Mouse (Mus musculus): ENCODE measurements at regions not wholly inside any gene's neighbourhood (a gene's known extent, or its start where the extent isn't known, plus 50 kb on each side); places are given as distances from the start of the nearest gene placed in this dataset.

GRCm38 (mm10) chr5:51397528-51397927 is 170.0 kb downstream of the Ppargc1a start:
- no peak for ATAC-seq (ENCODE audit: low read depth)
- no peak overlapping the region for H3K4me3 ChIP-seq (ENCODE audit: low read depth, low read length)
- no peak overlapping the region for H3K4me2 ChIP-seq (ENCODE audit: low read depth, low read length)
- no peak overlapping the region for H3K9ac ChIP-seq (replicated peaks; ENCODE audit: low read depth, low read length)
- H3K9me3 ChIP-seq (ENCODE audit: control insufficient read depth, low read length), result no peaks in the 10 kb centered on the region
- no peak overlapping the region for H3K27ac ChIP-seq (ENCODE audit: low read depth, low read length)
- no peaks in the 10 kb centered on the region for H3K4me1 ChIP-seq (ENCODE audit: control insufficient read depth, insufficient read depth, low read length)
- no peaks in the 10 kb centered on the region for H3K27me3 ChIP-seq (ENCODE audit: control insufficient read depth, insufficient read depth, low read length)
- H3K36me3 ChIP-seq (ENCODE audit: control insufficient read depth, insufficient read depth, low read length), result no peaks in the 10 kb centered on the region
- WGBS, result 79% methylated on average over 5 of the region's 5 CpGs

GRCm38 (mm10) chr5:51391319-51391718 is 176.2 kb downstream of the Ppargc1a start:
- no peak overlapping the region for H3K9ac ChIP-seq (replicated peaks; ENCODE audit: low read depth, low read length)
- ATAC-seq (ENCODE audit: low read depth), result no peak
- no peaks in the 10 kb centered on the region for H3K27me3 ChIP-seq (ENCODE audit: control insufficient read depth, insufficient read depth, low read length)
- no peak overlapping the region for H3K4me2 ChIP-seq (ENCODE audit: low read depth, low read length)
- H3K9me3 ChIP-seq (ENCODE audit: control insufficient read depth, low read length), result no peaks in the 10 kb centered on the region
- no peak overlapping the region for H3K4me3 ChIP-seq (ENCODE audit: low read depth, low read length)
- 91% methylated on average over 8 of the region's 8 CpGs for WGBS
- no peak overlapping the region for H3K27ac ChIP-seq (ENCODE audit: low read depth, low read length)
- no peaks in the 10 kb centered on the region for H3K36me3 ChIP-seq (ENCODE audit: control insufficient read depth, insufficient read depth, low read length)
- no peaks in the 10 kb centered on the region for H3K4me1 ChIP-seq (ENCODE audit: control insufficient read depth, insufficient read depth, low read length)

- Histone ChIP-seq H3K9ac (replicated peaks; ENCODE audit: low read depth, low read length) (no peak overlapping the region), H3K27me3 (ENCODE audit: control insufficient read depth, insufficient read depth, low read length) (no peaks in the 10 kb centered on the region), H3K4me2 (ENCODE audit: low read depth, low read length) (no peak overlapping the region), H3K9me3 (ENCODE audit: control insufficient read depth, low read length) (no peaks in the 10 kb centered on the region), H3K4me3 (ENCODE audit: low read depth, low read length) (no peak overlapping the region), H3K36me3 (ENCODE audit: control insufficient read depth, insufficient read depth, low read length) (no peaks in the 10 kb centered on the region), H3K4me1 (ENCODE audit: control insufficient read depth, insufficient read depth, low read length) (no peaks in the 10 kb centered on the region), H3K27ac (ENCODE audit: low read depth, low read length) (no peak overlapping the region)
- ATAC-seq (ENCODE audit: low read depth), result no peak
- whole genome bisulfite sequencing, result 60% methylated on average over 2 of the region's 2 CpGs
Observed at GRCm38 (mm10) chr5:51387751-51388150, 179.8 kb downstream of the Ppargc1a start.

- ATAC-seq (ENCODE audit: low read depth), result no peak
- Histone ChIP-seq H3K4me2 (ENCODE audit: low read depth, low read length) (no peak overlapping the region), H3K4me1 (ENCODE audit: control insufficient read depth, insufficient read depth, low read length) (no peaks in the 10 kb centered on the region), H3K4me3 (ENCODE audit: low read depth, low read length) (no peak overlapping the region), H3K36me3 (ENCODE audit: control insufficient read depth, insufficient read depth, low read length) (no peaks in the 10 kb centered on the region), H3K9ac (replicated peaks; ENCODE audit: low read depth, low read length) (no peak overlapping the region), H3K27ac (ENCODE audit: low read depth, low read length) (no peak overlapping the region), H3K9me3 (ENCODE audit: control insufficient read depth, low read length) (no peaks in the 10 kb centered on the region), H3K27me3 (ENCODE audit: control insufficient read depth, insufficient read depth, low read length) (no peaks in the 10 kb centered on the region)
- WGBS, result 83% methylated on average over 3 of the region's 3 CpGs
Observed at GRCm38 (mm10) chr5:51386409-51386808, 181.1 kb downstream of the Ppargc1a start.

GRCm38 (mm10) chr5:51384278-51384677 is 183.2 kb downstream of the Ppargc1a start:
- H3K9me3 ChIP-seq (ENCODE audit: control insufficient read depth, low read length), result no peaks in the 10 kb centered on the region
- ATAC-seq (ENCODE audit: low read depth), result no peak
- no peak overlapping the region for H3K4me2 ChIP-seq (ENCODE audit: low read depth, low read length)
- H3K9ac ChIP-seq (replicated peaks; ENCODE audit: low read depth, low read length), result no peak overlapping the region
- H3K36me3 ChIP-seq (ENCODE audit: control insufficient read depth, insufficient read depth, low read length), result no peaks in the 10 kb centered on the region
- 90% methylated on average over 6 of the region's 6 CpGs for WGBS
- no peaks in the 10 kb centered on the region for H3K27me3 ChIP-seq (ENCODE audit: control insufficient read depth, insufficient read depth, low read length)
- H3K27ac ChIP-seq (ENCODE audit: low read depth, low read length), result no peak overlapping the region
- no peaks in the 10 kb centered on the region for H3K4me1 ChIP-seq (ENCODE audit: control insufficient read depth, insufficient read depth, low read length)
- H3K4me3 ChIP-seq (ENCODE audit: low read depth, low read length), result no peak overlapping the region

GRCm38 (mm10) chr5:51359101-51359500 is 208.4 kb downstream of the Ppargc1a start:
- Histone ChIP-seq H3K4me3 (ENCODE audit: low read depth, low read length) (no peak overlapping the region), H3K4me1 (ENCODE audit: control insufficient read depth, insufficient read depth, low read length) (no peaks in the 10 kb centered on the region), H3K9ac (replicated peaks; ENCODE audit: low read depth, low read length) (no peak overlapping the region), H3K36me3 (ENCODE audit: control insufficient read depth, insufficient read depth, low read length) (no peaks in the 10 kb centered on the region), H3K9me3 (ENCODE audit: control insufficient read depth, low read length) (no peaks in the 10 kb centered on the region), H3K4me2 (ENCODE audit: low read depth, low read length) (no peak overlapping the region), H3K27me3 (ENCODE audit: control insufficient read depth, insufficient read depth, low read length) (no peaks in the 10 kb centered on the region), H3K27ac (ENCODE audit: low read depth, low read length) (no peak overlapping the region)
- WGBS, result 96% methylated on average over 1 of the region's 1 CpGs
- ATAC-seq (ENCODE audit: low read depth), result no peak

- no peaks in the 10 kb centered on the region for H3K27me3 ChIP-seq (ENCODE audit: control insufficient read depth, insufficient read depth, low read length)
- 69% methylated on average over 2 of the region's 2 CpGs for WGBS
- H3K27ac ChIP-seq (ENCODE audit: low read depth, low read length), result no peak overlapping the region
- no peak overlapping the region for H3K4me2 ChIP-seq (ENCODE audit: low read depth, low read length)
- no peaks in the 10 kb centered on the region for H3K36me3 ChIP-seq (ENCODE audit: control insufficient read depth, insufficient read depth, low read length)
- no peak for ATAC-seq (ENCODE audit: low read depth)
- no peak overlapping the region for H3K9ac ChIP-seq (replicated peaks; ENCODE audit: low read depth, low read length)
- no peak overlapping the region for H3K4me3 ChIP-seq (ENCODE audit: low read depth, low read length)
- H3K4me1 ChIP-seq (ENCODE audit: control insufficient read depth, insufficient read depth, low read length), result no peaks in the 10 kb centered on the region
- H3K9me3 ChIP-seq (ENCODE audit: control insufficient read depth, low read length), result no peaks in the 10 kb centered on the region
Observed at GRCm38 (mm10) chr5:51348256-51348655, 219.3 kb downstream of the Ppargc1a start.

GRCm38 (mm10) chr5:51329142-51329541 is 238.4 kb downstream of the Ppargc1a start:
- H3K9ac ChIP-seq (replicated peaks; ENCODE audit: low read depth, low read length), result no peak overlapping the region
- H3K27me3 ChIP-seq (ENCODE audit: control insufficient read depth, insufficient read depth, low read length), result no peaks in the 10 kb centered on the region
- no peaks in the 10 kb centered on the region for H3K36me3 ChIP-seq (ENCODE audit: control insufficient read depth, insufficient read depth, low read length)
- no peaks in the 10 kb centered on the region for H3K4me1 ChIP-seq (ENCODE audit: control insufficient read depth, insufficient read depth, low read length)
- ATAC-seq (ENCODE audit: low read depth), result no peak
- H3K9me3 ChIP-seq (ENCODE audit: control insufficient read depth, low read length), result no peaks in the 10 kb centered on the region
- H3K4me3 ChIP-seq (ENCODE audit: low read depth, low read length), result no peak overlapping the region
- WGBS, result 96% methylated on average over 3 of the region's 3 CpGs
- H3K27ac ChIP-seq (ENCODE audit: low read depth, low read length), result no peak overlapping the region
- H3K4me2 ChIP-seq (ENCODE audit: low read depth, low read length), result no peak overlapping the region

GRCm38 (mm10) chr5:51289191-51289590 is 278.3 kb downstream of the Ppargc1a start:
- no peak overlapping the region for H3K4me3 ChIP-seq (ENCODE audit: low read depth, low read length)
- no peak overlapping the region for H3K4me2 ChIP-seq (ENCODE audit: low read depth, low read length)
- no peak overlapping the region for H3K27ac ChIP-seq (ENCODE audit: low read depth, low read length)
- H3K36me3 ChIP-seq (ENCODE audit: control insufficient read depth, insufficient read depth, low read length), result no peaks in the 10 kb centered on the region
- 69% methylated on average over 1 of the region's 1 CpGs for WGBS
- no peaks in the 10 kb centered on the region for H3K27me3 ChIP-seq (ENCODE audit: control insufficient read depth, insufficient read depth, low read length)
- no peak for ATAC-seq (ENCODE audit: low read depth)
- H3K4me1 ChIP-seq (ENCODE audit: control insufficient read depth, insufficient read depth, low read length), result no peaks in the 10 kb centered on the region
- no peaks in the 10 kb centered on the region for H3K9me3 ChIP-seq (ENCODE audit: control insufficient read depth, low read length)
- no peak overlapping the region for H3K9ac ChIP-seq (replicated peaks; ENCODE audit: low read depth, low read length)

GRCm38 (mm10) chr5:51288234-51288633 is 279.3 kb downstream of the Ppargc1a start:
- Histone ChIP-seq H3K36me3 (ENCODE audit: control insufficient read depth, insufficient read depth, low read length) (no peaks in the 10 kb centered on the region), H3K9ac (replicated peaks; ENCODE audit: low read depth, low read length) (no peak overlapping the region), H3K27ac (ENCODE audit: low read depth, low read length) (no peak overlapping the region), H3K27me3 (ENCODE audit: control insufficient read depth, insufficient read depth, low read length) (no peaks in the 10 kb centered on the region), H3K4me3 (ENCODE audit: low read depth, low read length) (no peak overlapping the region), H3K9me3 (ENCODE audit: control insufficient read depth, low read length) (no peaks in the 10 kb centered on the region), H3K4me1 (ENCODE audit: control insufficient read depth, insufficient read depth, low read length) (no peaks in the 10 kb centered on the region), H3K4me2 (ENCODE audit: low read depth, low read length) (no peak overlapping the region)
- 74% methylated on average over 2 of the region's 2 CpGs for WGBS
- ATAC-seq (ENCODE audit: low read depth), result no peak
